Mouse (Mus musculus): ENCODE measurements at regions not wholly inside any gene's neighbourhood (a gene's known extent, or its start where the extent isn't known, plus 50 kb on each side); places are given as distances from the start of the nearest gene placed in this dataset.

DNA sequence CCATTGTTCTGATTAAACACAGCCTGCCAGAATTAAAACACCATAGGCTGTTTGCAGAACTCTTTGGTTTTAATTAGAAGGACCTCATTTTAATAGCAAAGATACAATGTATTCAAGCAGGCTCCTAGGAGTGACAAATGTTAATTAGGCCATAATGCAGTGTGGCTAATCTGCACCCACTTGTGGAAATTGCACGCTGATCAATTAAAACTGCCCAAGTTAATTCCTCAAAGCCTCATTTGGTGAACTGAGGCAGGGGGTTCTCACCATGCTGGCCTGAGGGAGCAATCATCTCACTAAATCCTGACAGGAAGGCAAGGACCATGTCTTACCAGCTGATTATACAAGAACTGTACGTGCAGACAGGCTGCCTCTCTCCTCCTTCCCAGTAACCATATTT is 220.7 kb downstream of the Gsdmc2 start:
- TF ChIP-seq CTCF (IDR thresholded peaks at IDR 0.05; ENCODE audit: low read depth, low read length) (no peak), POLR2A (IDR thresholded peaks at IDR 0.05; ENCODE audit: extremely low read depth, insufficient read depth, low read length) (no peak)
